Mouse (Mus musculus) mouse trophoblast stem cell (cell line): ENCODE measurements around the gene Slc35g1.

Experiments
- in situ Hi-C, 2 experiments: fragments of 300-500 bp; cut with MseI, MboI; formaldehyde crosslinking; loops; 2 replicates in 1 of 2; 3 replicates in 1 of 2; pipeline ENCODE4 v1.15.1; 2025

Gene Slc35g1

DNA sequence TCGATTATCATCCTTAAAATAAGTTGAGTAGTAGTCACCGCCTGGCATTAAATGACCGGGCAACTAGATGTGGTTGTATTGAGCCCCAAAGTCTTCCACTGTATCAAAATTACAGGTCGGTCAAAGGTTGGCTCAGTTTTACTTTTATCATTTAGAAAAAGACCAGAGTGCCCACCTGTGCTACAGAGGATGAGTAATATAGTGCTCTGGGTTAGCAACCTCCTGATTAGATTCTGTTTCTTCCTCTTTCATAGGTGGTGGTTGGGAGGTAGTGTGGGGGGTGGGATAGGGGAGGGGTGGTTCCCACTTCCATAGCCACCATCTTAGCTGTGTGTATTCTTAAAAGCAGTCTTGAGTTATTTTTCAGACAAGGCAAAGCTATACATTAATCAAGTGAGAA, 7.9 kb upstream of the Slc35g1 start:
- in situ Hi-C loops, result no loop called here

DNA sequence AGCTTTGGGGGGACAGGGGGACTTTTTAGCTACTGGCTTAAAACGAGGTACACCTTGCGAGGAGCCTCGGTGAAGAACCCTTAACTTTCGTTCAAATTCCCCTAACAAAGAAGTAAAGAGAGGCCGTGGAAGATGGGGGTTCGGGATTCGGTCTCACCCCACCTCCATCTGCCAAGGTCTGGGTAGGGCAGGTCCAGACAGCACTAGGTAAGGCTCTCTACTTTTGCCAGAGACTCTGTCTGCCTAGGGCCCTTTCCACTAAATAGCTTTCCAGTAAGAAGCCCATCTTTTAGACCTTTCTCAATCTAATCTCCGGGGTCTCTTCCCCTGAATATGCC, 822 bp downstream of the Slc35g1 start:
- in situ Hi-C loops, result no loop called here

DNA sequence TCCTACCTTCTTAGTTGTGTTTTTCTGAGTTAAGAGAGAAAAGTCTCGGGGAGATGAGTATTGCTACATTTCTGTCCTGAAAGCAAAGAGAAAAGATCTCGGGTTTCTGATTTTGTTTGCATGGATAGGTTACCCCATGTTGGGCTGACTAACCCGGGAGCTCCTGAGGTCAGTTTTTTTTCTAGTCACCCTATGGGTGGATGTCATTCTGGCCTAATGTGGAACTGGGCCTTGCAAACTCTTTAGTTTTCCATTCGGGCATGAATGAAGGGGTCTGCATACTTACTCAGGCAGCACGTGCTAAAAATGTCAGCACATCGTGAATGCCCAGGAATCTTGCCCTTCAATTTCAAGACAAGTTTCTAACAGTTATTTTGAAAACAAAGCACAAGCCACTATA, 1.2 kb downstream of the Slc35g1 start:
- in situ Hi-C loops, result no loop called here

DNA sequence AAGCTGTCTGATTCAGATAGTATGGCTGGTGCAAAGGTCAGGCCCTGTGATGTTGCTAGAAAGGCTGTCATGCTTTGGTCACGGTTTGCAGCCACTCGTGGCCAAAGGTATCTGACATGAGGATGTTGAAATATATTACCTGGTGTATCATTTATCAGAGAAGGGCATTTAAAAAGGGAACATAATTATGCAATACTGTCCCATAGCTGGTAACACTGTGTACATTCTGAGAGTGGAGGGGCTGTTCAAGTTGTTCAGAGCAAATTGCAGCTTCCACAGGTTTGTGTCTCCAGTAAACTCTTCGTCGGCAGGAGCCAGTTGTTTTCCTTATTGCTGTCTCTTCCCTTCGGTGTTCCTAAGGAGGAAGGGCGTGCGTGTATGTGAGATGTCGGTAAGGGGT, 3.2 kb downstream of the Slc35g1 start:
- in situ Hi-C loops, result no loop called here

DNA sequence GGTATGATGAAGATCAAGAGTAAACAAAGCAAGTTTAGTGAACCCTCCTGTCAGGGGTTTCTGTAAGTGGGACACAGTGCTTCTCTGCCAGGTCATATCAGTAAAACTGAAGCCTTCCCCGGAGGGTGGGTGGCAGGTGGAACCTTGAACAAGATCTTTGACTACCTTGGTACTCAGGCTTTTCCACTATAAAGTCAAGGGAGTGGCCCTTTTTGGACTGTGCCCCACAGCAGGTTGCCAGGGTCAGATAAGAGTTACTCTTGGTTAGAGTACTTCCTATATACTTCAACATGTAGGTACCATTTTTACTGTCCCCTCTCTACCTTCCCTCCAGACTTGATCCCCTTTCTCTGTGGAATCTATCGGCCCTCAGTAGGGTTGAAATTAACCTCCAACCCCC, 5.1 kb downstream of the Slc35g1 start:
- in situ Hi-C loops, result no loop called here

DNA sequence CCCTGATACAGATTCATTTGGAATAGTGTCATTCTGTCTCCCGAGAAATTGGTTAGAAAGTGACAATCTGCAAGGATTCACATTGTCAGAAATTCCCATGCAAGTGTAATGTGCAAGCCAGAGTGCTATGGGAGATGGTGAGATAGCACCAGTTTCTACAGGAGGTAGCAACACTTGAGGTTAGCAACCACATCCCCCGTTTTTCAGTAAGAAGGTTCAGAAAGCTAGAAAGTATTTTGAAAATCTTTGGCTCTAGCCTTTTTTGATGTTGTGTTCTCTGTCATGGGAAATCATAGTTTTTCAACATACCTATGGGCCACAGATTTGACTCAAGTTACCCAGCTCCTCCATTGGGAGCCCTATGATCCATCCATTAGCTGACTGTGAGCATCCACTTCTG, 5.6 kb downstream of the Slc35g1 start:
- in situ Hi-C loops, result no loop called here

DNA sequence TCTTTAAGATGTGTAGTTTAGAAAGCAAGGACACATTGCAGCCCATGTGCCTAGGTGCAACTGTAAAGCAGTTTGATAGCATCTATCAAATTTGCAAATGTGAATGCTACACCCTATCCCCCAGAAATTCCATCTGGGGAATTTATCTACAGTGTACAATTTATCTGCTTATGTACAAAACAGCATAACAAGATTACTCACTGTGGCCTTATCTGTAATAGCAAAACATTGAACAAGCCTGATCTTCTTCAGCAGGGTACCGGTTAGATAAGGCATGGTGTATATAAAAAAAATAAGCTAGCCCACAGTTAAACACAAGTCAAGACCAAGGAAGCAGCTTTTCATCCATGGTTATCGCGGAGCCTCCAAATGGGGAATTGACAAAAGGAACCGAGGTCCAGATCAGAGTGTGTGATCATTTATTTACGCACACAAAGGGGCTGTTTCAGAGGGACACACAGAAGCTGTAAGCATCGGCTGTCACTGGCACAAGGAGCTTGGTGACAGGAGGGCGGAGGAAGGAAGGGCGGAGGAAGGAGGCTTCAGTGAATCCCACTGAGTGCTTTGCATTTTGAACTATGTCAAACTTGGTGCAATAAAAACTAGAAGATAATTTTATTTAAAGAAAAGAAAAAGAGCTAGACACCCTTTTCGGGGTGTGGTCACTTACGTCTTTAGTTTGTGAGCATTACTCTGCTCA, 14.7 kb downstream of the Slc35g1 start:
- in situ Hi-C loops, result no loop called here

DNA sequence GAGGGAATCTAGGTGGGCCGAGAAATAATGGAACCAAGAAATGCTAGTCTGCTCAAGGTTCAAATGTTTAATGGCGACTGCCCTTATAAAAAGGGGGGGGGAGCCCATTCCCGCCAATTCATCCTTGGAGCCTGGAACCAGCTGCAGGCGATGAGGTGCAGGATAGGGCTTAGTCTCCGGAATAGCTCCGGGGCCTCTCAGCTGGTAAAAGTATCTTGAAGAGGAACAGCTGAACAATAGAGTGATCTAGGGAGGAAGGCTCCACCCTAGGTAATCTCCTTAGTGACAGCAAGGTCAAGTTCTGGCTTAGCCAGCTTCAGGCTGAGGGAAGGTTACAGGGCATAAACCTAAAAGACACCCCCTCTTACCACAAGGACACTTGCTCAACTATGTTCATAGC, 18.1 kb downstream of the Slc35g1 start:
- in situ Hi-C loops, result no loop called here

DNA sequence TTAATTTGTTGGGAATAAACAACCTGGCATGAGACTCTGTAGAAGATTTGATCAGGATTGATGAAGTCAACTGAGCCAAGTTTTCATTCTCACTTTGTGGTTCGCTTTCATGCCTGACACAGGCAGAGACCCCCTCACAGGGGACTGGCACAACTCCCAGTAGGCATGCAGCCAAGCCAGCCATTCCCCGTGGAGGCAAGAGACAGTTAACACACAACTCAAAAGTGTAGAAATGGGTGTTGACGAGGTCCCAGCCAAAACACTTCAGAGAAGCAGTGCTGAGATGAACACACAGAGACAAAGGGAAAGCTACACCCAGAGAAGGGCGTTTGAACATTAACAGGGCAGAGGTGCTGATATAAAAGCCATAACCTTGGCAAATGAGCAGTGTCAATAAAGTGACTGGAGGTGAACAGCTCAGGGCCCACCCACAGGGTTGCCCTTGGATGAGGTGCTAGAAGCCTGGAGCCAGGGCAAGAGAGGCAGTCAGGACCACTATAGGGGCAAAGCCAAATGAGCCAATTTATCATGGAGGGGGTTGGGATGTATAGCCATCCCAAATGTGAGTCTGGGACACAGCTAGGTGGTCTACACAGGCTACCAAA, 23.1 kb downstream of the Slc35g1 start:
- in situ Hi-C loops, result no loop called here

DNA sequence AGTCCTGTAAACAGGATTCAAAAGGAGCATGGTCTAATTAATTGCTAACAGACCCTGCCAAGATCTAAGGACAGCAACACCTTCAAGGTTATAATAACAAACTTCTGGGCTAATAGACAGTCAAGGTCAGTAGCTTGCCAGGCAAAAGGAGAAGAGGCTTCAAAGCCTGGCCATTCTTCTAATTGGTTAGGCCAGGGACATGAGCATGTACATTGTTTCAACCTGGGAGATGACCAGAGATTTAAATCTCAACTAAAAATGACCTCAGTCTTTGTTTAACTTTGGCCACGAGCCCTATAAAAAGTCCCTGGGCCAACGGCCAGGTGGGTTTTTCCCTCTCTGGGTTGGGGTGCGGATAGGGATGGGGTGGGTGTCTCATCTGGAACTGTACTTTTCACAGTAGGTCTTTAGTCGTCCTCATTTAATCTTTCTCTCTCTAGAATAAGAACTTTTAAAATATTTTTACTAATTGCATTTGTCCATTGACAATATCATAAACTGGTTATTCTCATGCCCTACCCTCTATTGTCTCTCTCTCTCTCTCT, 25.0 kb downstream of the Slc35g1 start:
- in situ Hi-C loops, result loop anchor here in 1 of 2 experiments (10.0 kb wide), 1 partner anchor 66 kb away; no protein-coding TSS in a partner anchor

DNA sequence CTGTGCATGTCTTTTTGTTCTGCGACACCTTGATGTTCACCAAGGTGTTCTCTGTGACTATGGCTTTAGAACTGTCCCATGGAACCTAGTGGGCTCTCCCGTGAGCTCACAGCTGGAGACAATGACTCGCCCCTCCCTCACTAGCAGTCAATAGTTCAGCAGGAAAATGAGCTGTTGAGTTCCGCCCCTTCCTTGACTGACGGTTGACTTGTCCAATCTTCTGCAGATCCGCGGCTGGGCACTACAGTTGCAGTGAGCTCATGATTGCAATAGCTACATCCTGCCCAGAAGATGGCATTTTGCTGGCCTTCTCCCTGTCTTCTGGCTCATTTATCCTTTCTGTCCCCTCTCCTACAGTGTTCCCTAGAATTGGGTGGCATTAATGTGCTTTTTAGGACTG, 25.7 kb downstream of the Slc35g1 start:
- in situ Hi-C loops, result loop anchor here in 1 of 2 experiments (10.0 kb wide), 1 partner anchor 67 kb away; no protein-coding TSS in a partner anchor

DNA sequence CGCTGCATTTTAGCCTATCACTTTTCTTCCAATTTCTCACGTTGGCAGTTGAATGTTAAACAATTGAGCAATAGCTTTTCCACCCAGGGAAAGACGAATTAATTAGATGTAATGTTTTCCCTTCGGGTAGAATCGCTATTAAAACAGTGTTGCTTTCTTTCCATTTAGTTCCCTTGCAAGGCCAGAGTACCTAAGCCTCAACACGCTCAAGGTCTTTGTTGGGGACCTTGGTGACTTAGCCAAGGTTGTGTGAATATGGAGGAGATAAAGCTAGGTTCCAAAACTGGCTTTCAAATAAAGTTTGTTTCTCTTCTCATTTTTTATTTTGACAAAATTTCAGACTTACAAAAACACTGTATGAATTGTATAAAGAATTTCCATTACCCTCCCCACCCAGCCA, 27.1 kb downstream of the Slc35g1 start:
- in situ Hi-C loops, result loop anchor here in 1 of 2 experiments (10.0 kb wide), 1 partner anchor 68 kb away; no protein-coding TSS in a partner anchor

DNA sequence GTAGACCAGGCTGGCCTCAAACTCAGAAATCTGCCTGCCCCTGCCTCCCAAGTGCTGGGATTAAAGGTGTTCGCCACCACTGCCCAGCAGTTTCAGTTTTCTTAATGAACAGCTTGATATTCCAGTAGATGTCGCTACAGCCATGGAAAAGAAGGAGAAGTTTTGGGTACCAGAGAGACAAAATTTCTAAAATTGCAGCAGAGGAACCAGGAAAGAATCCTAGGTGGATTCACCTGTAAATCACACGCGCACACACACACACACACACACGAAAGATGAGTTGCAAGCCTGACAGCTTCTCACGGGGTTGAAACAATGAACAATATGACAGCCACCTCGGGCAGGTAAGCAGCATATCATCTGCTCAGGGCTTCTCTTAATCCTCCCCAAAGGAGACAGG, 28.1 kb downstream of the Slc35g1 start:
- in situ Hi-C loops, result loop anchor here in 1 of 2 experiments (10.0 kb wide), 1 partner anchor 69 kb away; no protein-coding TSS in a partner anchor

DNA sequence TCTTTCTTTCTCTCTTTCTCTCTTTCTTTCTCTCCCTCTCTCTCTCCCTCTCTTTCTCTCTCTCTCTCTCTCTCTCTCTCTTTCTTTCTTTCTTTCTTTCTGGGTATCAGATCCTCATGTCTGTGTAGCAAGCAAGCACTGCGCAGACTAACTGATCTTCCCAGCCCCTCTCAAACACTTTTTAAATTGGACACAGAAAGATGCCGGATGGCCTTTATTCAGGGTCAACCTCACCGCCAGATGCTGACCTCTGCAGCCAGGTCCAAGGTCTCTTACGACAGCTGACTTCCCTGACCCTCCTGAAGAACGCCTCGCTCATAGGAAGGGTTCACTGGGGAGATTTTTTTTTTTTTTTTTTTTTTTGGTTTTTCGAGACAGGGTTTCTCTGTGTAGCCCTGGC, 28.8 kb downstream of the Slc35g1 start:
- in situ Hi-C loops, result loop anchor here in 1 of 2 experiments (10.0 kb wide), 1 partner anchor 70 kb away; no protein-coding TSS in a partner anchor

DNA sequence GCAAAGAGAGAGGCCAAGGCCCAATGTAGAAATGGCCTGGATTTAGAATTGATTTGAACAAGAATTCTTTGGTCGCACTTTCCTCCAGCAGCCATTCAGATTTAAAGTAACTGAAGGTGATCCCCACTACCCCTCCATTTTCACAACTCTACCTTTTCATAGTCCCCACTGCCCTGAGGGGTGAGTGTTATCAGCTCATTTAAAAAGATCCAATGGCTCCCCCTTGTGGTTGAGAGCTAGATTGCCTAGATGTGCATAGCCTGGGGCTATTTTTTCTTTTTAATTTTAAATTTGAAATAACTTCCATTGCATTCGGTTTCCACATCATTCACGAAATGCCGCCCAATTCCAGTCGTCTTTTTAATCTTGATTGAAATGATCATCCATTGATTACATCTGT, 33.5 kb downstream of the Slc35g1 start:
- in situ Hi-C loops, result loop anchor here in 1 of 2 experiments (10.0 kb wide), 1 partner anchor 74 kb away; no protein-coding TSS in a partner anchor

DNA sequence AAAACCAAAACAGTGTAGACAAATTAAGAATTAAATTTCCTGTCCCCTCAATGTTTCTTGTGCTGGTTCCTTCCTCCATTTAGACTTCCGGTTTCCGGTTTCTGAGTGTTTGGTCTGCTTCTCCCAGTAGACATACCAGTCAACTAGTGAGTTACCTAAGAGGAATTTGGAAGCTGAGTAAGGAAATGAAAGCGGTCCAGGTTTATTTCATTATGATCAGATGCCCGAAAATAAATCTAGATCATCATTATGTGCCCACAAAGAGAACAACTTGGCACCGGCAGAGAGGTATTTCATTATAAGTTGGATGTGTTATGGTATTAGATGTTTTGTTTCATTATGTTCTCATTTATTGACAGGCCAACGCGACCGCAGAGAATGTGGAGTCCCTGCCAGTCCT, 34.7 kb downstream of the Slc35g1 start:
- in situ Hi-C loops, result no loop called here

DNA sequence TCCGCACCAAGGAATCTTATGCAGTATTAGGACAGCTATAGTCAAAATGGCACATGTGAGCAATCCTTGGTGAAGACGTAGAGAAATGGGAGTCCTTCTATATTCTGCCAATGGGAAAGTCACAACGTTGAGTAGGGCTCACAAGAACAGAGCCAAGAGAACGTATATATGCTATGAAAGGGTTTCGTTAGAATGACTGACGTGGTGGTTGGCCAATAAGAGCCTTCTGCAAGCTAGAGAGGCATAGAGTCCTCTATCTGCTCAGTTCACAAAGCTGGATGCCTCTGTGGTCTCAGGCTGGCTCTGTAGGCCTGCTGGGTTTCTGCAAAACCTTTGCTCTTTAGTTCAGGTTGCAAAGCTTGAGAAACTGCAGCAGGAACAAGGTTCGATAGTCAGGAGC, 35.5 kb downstream of the Slc35g1 start:
- in situ Hi-C loops, result no loop called here

DNA sequence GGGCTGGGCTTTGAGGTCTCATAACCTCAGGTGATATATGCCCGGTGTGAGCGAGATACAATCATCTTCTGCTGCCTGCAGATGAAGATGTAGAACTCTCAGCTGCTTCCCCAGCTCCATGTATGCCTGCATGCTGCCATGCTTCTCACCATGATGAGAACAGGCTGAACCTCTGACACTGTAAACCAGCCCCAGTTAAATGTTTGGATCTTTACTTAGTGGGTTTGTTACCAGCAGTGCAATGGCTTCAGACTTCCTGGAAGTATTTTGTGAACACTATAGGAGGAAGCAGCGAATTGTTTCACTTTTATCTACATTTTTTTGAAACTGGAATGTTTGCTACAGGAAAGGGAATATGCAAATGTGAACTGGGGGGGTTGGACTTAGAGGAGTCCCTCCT, 36.2 kb downstream of the Slc35g1 start:
- in situ Hi-C loops, result no loop called here

DNA sequence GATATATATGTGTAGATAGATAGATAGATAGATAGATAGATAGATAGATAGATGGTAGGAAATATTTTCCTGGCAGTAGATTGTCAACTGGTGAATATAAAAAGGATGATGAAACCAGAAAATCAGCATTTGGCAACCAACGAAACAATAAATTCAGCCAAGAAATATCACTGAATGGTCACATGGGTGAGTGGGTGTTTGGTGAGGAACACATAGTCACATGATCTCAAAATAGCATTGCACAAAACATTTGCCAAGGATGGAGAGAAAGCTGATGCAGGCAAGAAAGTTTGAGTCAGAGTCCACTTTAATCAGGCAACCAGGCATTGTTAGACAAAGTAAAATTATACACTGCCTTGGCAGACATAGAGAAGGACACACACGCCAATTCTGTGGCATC, 37.6 kb downstream of the Slc35g1 start:
- in situ Hi-C loops, result no loop called here

DNA sequence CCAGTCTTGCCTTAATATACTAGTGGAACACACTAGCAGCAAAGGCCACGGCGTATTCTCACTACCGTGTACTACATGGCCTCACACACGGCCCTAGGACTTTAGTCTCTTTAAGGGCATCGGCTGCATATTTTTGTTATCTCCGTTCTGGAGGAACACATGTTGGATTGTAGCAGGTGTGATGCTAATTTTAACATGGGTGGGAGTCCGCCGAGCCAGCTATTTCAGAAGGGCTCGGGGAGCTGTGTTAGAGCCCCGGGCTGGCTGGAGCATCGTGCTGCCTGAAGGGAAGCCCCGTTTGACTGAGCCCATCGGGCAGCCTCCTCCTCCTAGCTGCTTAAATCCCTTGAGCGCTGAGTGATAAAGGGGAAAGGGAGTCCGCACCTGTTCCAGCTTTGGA, 39.4 kb downstream of the Slc35g1 start:
- in situ Hi-C loops, result no loop called here

DNA sequence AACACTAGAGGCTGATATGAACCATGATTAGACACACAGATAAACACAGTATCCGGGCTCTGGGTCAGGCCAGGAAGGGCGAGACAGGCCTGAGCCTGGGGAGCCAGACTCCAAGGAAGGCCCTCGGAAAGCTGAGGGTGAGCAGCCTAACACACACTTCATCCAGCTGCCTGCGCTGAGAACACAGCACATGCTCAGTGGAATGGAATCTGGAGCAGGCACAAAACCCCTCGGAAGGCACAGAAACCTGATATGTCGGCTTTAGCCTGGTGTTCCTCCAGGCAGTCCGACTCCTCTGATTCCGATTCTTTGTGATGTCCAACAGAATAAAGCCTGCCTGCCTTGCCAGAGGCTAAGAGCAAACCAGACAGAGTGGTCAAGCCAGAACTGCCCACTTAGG, 46.1 kb downstream of the Slc35g1 start:
- in situ Hi-C loops, result no loop called here

DNA sequence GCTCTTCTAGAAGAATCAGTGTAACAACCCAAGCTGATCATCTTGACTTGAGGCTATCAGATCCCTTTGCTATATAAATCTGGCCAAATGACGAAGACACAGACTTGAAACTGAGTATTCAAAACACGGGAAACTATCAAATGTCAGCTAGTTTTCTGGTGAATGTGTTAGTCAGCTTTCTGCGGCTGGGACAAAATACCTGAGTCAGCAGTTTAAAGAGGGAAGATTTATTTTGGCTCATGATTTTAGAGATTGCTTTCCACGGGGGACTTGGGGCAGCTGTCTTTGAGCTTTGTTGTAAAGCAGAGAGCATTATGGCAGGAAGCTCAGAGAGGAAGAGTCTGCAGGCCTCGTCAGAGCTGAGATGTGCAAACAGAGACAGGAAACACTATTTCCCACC, 50.0 kb downstream of the Slc35g1 start:
- in situ Hi-C loops, result no loop called here
